Mouse (Mus musculus): ENCODE measurements around the gene Bri3.

Gene Bri3

DNA sequence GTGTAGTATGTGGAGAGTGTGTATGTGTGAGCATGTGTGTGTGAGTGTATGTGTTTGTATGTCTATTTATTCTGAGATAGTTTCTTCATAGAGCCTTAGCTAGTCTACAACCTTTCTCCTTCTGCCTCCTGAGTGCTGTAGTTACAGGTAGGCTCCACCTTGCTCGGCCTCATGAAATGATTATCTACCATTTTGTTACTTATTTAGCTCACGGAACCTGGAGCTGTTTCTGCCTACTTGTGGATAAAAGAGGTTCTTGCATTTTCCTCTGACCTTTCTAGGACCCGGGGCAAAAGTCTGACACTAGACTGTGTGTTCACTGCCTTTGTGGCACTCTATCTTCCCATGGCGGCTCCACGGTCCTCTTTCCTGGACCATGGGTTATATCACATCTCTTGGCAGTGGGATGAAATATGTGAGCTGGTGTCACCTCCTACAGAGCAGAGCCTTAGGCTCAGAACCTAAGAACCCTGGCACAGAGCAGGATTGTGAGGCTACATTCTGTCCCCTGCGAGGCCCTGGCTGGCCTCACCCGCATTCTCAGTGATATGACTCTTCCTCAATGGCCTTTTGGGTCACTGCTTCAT is at the start of gene Bri3:
Bri3 (plus strand) TSS at position 537 of the 587 bp plus-strand sequence.
- no peak for DNase-seq (ENCODE audit: low read depth, low spot score)

DNA sequence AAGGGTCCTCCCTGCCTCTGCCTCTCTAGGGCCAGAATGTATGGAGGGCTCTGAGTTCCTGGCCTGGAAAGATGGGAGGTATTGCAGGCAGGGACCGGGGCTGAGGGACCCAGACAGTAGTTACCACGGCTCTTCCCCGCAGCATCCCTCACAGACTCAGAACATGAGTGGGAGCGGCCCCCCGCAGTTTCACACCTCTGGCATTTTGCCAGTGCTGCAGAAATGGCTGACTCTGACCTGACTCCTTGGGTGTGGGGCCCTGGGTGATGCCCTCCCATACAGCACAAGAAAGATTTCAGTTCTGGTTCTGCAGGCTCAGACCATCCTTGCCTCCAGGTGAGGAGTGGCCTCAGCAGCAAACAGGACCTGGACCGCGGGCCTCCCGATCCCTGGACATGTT is 48.7 kb upstream of the Bri3 start:
- DNase-seq (ENCODE audit: low read depth, low spot score), result no peak

DNA sequence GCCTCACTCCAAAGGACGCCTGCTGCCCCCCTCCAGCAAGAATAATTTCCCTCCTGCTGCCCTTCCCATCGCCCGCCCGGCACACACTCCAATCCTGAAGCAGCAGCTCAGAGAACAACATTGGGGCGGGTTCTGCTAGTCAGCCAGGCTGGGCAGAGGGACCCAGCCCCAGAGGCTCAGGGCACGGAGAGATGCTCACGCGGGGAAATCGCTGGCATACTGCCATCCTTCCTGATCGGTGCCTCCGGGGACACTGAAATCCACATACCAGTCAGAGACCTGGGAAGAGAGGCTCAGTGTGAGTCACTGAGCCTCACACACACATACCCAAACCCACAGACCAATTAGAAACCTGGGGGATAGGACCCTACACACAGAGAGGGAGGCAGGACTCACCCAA is 43.6 kb upstream of the Bri3 start:
- no peak for DNase-seq (ENCODE audit: low read depth, low spot score)

DNA sequence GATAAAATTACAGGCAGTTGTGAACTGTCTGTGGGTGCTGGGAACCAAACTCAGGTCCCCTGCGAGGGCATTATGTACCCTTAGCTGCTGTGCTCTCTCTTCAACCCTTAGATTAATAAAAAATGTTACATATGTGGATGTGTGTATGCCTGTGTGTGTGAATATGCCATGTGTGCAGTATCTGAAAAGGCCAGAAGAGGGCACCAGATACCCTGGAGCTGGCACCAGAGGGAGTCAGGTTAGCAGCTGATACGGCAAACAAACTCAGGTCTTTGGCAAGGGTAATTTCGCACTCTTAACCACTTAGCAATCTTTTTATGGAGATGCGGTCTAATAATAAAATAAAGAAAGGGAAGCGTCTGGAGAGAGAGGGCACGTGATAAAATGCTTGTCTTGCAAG is 41.8 kb upstream of the Bri3 start:
- no peak for DNase-seq (ENCODE audit: low read depth, low spot score)

DNA sequence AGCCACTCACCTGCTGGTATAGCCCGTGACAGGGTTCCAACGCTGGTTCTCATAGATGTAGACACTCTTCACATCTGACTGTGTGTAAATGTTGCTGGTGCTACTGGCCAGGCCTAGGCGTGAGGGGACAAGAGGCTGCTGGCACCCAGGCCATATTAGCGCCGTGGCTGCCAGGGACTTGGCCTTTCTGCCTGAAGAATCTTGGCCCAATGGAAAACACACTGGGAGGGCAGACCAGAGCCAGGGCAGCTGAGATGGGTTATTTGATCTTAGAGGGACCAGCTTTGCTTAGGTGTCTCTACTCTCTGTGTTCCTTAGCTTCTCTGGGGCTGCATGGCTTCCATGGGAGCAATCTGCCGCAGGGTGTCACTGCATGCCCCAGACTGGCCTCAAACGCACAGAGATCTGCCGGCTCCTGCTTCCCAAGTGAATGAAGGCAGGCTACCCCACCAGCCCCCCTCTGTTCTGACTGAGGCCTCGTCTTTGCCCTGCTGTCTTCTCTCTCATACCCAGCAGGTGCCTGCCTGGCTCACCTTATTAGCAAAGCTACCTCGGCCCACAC is 40.8 kb upstream of the Bri3 start:
- DNase-seq (ENCODE audit: low read depth, low spot score), result no peak

DNA sequence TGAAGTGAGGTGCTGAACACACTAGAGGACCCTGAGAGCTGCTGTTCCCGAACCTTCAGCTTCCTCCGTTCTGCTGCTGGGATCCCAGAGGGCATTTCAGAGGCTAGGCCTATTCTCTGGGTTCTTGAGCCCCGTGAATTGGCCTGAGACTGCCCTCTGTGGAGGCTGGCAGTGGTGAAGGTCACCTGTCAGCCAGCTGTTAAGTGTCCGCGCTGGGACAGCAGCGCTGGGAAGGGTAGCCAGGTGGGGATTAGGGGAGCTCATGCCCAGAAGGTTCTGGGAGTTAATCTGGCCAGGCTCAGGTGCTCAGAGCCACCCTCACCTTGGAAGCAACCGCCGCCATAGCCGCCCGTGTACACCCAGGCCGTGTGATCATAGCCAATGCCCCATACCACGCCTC is 39.9 kb upstream of the Bri3 start:
- DNase-seq (ENCODE audit: low read depth, low spot score), result no peak

DNA sequence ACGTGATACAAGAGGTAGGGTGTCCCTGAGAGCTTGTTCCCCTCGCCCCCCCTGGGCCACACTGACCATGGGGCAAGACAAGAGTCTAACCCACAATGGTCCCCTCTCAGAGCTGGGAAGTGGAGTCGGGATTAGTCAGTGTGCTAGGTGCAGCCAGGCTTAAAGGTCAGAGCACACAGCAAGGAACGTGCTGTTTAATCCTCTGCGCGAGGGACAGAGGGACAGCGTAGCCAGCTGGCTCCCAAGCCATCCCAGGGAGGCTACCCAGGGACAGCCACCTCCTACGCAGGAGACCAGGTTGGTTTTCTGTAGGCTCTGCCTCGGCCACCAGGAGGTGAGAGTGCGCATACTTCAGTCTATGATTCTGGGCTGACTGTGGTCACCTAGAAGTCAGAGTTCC is 39.3 kb upstream of the Bri3 start:
- no peak for DNase-seq (ENCODE audit: low read depth, low spot score)

DNA sequence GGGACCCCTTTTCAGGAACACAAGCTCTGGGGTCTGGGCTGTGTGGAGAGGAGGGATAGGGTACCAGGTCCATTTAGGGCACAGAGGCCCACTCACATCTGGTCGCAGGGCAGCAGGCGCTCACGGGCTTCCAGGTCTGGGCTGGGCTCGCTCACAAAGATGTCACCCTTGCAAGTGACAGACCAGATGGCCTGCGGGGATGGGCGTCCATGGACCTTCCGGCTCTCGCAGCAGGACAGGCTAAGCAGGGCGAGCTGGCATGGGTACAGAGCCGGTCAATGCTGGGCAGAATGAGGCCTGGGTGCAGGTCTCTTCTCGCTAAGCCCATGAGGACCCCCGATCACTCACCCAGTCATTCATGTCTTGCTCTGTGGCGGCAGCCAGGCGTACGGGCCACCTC is 38.2 kb upstream of the Bri3 start:
- DNase-seq (ENCODE audit: low read depth, low spot score), result no peak

DNA sequence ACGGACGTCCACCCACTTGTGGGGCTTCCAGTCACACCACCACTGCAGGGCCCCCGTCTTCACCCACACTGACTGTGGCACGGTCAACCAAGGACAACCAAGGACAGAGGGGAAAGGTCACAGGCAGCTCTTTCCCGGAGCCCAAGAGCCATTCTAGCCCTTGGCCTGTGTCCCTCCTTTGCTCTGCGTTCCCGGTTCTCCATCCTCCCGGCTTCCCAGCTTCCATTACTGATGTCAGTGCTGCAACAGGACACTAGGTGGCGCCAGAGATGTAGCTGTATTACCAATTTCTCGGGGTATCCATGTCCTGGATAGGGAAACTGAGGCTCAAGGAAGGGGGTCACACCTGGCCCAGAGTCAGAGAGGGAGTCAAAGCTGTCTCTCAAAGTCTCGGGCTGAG is 36.8 kb upstream of the Bri3 start:
- no peak for DNase-seq (ENCODE audit: low read depth, low spot score)

DNA sequence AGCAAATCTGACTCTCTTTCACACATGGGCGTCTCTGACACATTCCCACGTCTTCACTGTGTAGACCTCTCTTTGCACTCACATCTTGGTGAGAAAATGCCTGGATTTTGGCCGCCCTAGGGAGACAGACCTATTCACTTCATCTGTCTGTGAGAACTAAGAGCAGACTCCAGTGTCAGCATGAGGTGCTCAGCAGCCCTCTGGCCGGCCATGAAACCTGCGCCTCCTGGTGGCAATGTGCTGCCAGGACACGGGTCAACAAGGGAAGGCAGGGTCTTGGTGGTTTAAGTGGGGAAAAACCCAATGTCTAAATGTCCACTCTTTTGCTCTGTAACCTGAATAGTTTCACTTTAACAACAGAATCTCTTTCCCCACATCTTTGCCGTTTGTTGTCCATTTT is 29.8 kb upstream of the Bri3 start:
- no peak for DNase-seq (ENCODE audit: low read depth, low spot score)

DNA sequence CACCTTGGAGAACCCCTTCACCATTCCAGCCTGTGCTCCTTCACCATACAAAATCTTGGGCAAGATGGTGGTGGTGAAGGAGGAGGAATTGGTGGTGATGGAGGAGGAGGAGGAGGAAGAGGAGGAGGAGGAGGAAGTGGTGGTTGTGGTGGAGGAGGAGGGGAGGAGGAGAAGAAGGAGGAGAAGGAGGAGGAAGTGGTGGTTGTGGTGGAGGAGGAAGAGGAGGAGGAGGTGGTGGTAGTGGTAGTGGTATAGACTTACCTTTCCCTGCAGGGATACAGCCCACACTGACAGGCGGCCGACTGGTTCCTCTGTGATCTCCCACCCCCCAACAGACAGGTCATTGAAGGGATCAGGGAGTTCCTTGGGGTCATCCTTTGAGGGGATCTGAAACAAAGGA is 28.2 kb upstream of the Bri3 start:
- DNase-seq (ENCODE audit: low read depth, low spot score), result no peak

DNA sequence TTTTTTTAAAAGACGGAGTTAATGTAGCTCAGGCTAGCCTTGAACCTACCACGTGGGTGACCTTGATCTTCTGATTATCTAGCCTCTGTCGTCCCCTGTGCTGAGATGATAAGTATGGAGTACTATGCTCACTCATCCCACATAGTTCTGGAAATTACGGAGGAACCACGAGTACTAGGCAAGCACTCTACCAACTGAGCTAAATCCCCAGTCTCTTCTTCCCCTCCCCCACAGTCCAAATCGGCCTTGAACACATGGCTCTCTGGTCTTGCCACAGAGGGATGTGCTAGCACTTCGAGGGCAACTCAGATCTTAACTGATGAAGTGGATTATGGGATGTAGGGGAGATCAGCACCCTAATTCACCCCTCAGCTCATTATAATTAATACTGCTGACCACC is 26.2 kb upstream of the Bri3 start:
- DNase-seq (ENCODE audit: low read depth, low spot score), result no peak

DNA sequence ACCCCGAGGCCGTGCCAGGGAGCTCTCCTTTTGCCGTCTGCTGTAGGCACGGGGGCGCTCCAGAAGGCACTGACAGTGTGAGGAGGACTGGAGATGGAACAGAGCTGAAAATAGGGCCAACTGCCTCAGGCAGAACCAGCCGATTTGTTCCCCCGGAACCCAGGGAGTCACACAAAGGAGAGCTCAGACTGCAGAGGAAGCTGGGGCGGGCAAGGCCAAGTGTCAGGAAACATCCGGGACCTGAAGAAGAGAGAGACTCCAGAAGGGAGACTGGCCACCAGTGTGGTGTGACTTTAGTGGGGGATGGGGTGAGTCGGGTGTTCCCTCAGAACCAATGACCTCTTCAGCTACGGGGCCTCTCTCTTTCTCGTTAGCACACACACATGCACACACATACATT is 24.9 kb upstream of the Bri3 start:
- DNase-seq (ENCODE audit: low read depth, low spot score), result no peak

DNA sequence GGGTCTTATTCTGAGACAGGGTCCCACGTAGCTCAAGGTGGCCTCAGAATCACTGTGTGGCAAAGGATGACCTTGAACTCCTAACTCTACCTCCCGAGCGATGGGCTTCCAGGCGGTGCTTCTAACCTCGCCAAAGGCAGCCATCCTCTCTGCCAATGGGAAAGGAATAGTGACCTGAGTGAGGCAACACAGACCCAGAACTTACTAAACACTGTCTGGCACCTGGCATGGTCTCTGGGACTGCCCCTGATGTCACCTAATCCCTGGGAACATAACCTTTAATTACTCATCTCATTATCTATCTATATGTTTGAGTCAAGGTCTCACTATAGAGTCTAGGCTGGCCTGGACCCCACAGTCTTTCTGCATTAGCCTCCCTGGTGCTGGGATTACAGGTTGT is 24.3 kb upstream of the Bri3 start:
- no peak for DNase-seq (ENCODE audit: low read depth, low spot score)

DNA sequence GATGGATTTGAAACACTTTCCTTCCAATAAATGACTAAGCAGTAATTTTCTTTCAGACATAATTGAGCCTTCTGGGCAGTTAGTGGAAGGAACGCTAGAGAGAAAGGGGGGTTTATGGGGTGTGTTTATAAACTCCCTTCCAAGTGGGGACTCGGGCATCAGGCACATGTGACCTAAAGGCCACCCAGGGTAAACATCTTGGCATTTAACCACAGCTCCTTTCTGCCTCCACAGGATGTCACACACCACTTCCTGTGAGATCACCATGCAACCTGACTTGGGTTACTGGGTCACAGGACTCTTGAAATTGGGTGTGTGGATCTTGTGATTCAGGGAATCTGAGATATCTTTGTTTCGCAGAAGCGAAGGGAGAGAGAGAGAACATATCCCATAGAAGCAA is 22.9 kb upstream of the Bri3 start:
- DNase-seq (ENCODE audit: low read depth, low spot score), result no peak

DNA sequence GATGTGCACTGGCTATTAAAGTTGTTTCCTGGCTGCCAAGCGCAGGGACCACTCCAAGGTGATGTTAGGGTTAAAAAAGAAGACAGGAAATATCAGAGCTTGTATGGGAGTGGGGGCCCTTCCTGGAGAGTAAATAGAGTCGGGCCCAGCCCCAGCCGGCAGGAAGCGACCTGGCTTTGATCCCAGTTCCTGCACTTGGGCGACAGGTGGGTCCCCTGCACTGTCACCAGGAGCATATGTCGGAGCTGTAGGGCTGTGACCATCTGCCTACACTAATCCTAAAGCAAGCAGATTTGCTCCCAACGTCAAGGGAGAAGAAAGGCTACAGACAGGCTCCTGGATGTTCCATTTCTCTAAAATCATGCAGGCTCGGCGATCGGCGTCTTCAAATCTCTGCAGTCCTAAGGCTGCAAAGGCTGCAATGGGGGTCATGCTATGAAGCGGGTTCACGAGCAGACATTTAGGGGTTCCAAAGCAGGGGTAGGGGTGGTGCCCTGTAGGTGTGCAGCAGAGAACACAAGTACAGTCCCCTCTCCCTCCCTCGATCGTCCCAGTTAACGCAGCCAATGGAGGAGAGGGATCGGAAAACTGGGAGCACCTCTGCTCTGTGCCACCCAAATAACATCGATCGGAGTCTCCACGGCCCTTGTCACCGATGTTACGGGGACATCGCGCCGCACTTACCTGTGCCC is 21.3 kb upstream of the Bri3 start:
- DNase-seq (ENCODE audit: low read depth, low spot score), result no peak

DNA sequence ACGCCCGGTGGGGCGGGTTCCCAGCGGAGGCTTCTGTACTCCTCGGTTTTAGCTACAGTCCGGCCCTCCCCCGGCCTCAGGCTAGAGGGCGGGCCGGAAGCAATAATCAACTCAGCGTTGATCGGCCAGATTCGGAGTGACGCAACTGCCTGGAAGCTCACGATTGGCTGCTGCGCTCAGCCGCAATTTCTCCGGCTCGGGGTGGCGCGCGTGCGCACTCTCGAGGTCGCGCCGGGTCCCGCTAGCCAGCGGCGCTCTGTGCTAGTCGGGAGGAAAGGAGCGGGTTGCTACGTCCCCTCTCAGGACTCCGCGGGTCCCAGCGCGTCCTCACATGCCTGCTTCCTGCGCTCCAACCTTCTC is 20.8 kb upstream of the Bri3 start, which contains the start of gene Tecpr1:
Tecpr1 (minus strand) TSS at position 113 of the 360 bp plus-strand sequence.
- peak; percentile 92 for DNase-seq (ENCODE audit: low read depth, low spot score)

DNA sequence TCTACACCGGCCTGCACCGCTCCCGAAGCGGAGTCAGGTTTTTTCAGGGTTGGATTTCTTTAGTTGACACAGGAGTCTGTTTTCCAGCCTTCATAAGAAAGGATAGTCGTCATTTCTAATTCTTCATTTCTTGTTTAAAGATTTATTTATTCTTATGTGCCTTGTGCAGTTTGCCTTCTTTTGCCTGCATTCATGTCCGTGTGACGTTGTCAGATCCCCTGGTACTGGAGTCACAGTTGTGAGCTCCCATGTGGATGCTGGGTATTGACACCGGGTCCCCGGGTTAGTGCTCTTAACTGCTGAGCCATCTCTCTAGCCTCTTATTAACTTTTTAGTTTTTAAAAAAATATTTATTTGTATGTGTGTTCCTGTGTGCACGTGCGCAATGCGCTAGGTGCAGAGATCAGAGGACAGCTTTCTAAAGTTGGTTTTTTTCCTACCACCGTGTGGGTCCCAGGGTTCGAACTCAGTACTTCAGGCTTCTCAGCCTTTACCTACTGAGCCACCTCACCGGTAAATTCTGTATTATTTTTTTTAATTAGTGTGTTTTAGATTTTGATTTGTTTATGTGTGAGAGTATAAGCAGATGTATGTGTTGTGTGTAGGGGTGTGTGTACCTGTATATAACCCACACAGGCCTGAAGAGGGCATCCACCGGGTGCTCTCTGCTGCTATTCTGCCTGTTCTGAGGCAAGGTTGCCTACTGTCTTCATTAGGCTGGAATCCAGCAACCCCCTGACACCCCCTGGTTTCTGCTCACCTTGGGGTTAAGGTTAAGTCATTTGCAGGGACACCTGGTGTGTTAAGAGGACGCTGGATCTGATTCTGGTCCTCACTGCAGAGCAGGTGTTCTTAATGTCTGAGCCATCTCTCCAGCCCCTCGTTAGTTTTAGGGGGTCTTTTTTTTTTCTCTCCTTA is 20.1 kb upstream of the Bri3 start:
- DNase-seq (ENCODE audit: low read depth, low spot score), result no peak

DNA sequence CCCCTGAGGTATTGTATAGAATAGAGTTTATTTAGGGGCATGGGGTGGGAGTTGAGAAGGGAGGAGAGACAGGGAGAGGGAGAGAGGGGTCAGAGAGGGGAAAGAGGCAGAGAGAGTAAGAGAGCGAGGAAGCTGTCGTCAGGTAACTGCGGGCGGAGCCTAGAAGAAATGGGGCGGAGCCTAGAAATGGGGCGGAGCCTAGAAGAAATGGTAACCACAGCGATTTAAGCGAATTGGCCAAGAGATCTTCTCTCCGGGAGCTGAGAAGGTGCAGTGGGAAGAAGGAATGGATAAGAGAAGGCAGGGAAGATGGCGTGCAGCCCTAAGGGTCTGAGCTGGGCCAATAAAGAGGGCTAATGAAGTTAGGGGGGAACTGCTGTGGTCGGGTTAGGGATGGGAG is 18.0 kb upstream of the Bri3 start:
- DNase-seq (ENCODE audit: low read depth, low spot score), result no peak

DNA sequence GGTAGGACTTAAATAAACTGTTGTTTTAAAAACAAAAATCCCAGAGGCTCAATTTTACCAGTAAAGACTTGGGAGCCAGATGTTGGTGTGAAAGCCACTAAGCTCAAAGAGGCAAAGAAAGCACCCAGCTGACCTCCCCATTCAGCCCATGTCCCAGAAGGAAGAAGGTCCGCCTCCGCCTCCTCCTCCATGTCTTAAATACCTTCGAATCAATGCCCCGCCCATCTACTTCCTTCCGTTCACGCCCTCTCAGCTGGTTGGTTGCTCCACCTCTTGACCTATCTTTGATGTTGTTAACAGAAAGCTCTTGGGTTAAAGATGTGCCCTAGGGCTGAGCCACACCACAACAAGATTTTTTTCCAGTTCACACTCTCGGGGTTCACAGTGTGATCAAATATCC is 14.0 kb upstream of the Bri3 start:
- no peak for DNase-seq (ENCODE audit: low read depth, low spot score)

DNA sequence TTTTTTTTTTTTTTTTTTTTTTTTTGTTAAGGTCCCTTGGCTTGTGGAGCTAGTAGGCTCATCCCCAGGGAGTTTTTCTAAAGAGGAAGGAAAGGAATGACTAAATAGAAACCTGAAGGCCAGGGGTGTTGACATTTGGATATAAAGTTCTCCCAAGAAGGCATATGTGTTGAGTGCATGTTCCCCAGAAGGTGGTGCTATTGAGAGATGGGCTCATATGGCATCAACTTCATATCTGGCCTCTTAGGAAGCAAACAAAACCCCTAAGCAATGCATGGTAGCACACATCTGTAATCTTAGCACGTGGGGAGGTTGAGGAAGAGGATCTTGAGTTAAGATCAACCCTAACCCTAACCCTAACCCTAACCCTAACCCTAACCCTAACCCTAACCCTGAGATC is 12.8 kb upstream of the Bri3 start:
- DNase-seq (ENCODE audit: low read depth, low spot score), result no peak

DNA sequence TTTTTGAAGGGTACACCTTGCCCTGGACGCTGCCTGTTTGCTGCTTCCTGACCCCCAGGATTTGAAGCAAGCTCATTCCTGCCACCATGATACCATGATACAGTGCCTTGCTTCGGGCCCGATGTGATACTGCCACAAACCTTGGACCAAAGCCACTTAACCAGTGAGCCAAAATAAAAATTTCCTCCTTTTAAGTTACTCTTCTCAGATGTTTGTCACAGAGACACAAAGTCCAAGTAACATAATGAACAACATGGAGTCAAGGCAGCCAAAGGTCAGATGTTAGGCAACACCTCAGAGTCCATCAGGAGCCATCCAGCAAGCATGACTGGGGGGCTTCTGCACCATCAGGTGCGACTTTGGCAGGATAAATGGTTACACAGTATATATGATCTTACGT is 11.7 kb upstream of the Bri3 start:
- no peak for DNase-seq (ENCODE audit: low read depth, low spot score)

DNA sequence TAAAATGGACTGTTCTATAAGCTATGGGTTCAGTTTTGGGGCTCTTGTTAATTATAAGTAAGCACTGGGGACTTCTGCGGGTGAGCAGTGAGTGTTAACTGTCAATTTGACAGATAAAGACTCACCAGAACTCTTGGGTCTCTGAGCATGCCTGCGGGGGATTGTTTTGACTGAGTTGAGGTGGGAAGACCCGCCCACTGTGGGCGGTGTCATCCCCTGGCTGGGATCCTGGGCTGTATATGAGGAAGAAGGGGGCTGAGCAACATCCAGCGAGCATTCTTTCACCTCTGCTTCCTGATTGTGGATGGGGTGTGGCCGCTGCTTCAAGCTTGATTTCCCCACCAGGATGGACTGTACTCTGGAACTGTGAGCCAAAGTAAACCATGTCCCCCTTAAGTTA is 10.0 kb upstream of the Bri3 start:
- DNase-seq (ENCODE audit: low read depth, low spot score), result no peak
